Mouse (Mus musculus) megakaryocyte-erythroid progenitor cell, adult 5 weeks (primary cell): ENCODE results near the gene Spin2d. TPM values are rescaled to one million over a fixed set of nuclear protein-coding genes. Genes with fewer than 3 reads are reported as not detected.

Experiments
- polyA plus RNA-seq: library from polyadenylated mRNA; stranded (reverse); fragments of >175 nt; gene quantifications from 2 replicates; pipeline ENCODE4 v1.2.3, GENCODE M21; 2012

Gene Spin2d
- polyA plus RNA-seq, result not detected in 2 replicates

DNA sequence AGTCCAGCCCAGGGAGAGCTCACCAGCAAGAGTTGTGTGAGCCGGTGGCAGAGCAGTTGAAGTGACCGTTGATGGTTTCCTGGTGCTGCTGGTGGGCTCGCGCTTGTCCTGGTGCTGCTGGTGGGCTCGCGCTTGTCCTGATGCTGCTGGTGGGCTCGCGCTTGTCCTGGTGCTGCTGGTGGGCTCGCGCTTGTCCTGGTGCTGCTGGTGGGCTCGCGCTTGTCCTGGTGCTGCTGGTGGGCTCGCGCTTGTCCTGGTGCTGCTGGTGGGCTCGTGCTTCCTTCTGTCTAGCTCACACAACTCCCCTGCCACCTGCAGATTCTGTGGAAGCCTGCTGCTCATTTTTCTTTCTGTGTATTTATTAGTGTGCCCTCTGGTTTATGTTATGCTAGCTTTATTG, at the start of gene Spin2d:
Spin2d (minus strand) TSS at position 101 of the 400 bp plus-strand sequence.

GRCm38 (mm10) chrX:73213819-73214564, 37.2 kb upstream of the Spin2d start, which contains the start of gene Xlr4b:
Gene Xlr4b, plus strand, starts transcription at chrX:73214333.

GRCm38 (mm10) chrX:73191934-73192333, 15.1 kb upstream of the Spin2d start, which contains the start of gene Xlr3b:
Gene Xlr3b, plus strand, starts transcription at chrX:73192207.

DNA sequence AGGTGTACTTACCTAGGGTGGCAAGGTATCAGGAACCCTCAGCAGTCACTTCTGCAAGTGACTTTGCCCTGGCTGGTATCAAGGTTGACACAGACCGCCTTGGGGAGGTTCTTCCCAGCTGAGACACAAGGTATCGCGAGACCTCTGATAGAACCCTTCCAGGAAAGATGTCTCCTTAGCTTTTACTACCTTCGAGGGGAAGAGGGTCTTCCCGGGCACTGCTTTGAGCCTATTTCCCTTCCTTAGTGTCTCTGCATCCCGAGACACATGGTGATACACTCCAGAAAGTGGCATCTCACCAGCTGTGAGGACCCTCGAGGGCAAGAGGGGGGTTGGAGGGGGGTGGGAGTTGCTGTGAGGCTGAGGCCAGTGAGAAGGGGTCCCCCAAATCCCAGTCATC, 27.4 kb downstream of the Spin2d start, which contains the start of gene DXBay18:
DXBay18 (minus strand) TSS at position 101 of the 400 bp plus-strand sequence.

GRCm38 (mm10) chrX:73148496-73148895, 28.3 kb downstream of the Spin2d start, which contains the start of gene Xlr5b:
Gene Xlr5b, plus strand, starts transcription at chrX:73148796.

Other genes starting within 250 kb of the Spin2d start
- gene Zfp185, start 189.7 kb downstream of the Spin2d start, polyA plus RNA-seq, result 0.04 TPM in 1 of 2 replicates, not detected in the other
- gene Pnma5, start 139.9 kb downstream of the Spin2d start, polyA plus RNA-seq, result not detected in 2 replicates
- not detected in 2 replicates for gene Pnma3, start 112.2 kb downstream of the Spin2d start, polyA plus RNA-seq
- gene Xlr4a, start 94.5 kb downstream of the Spin2d start, polyA plus RNA-seq, result 1.5 and 1.6 TPM in 2 replicates
- gene Xlr3a, start 79.9 kb downstream of the Spin2d start, polyA plus RNA-seq, result 0.03 and 0.31 TPM in 2 replicates
- 0.03 and 0.30 TPM in 2 replicates for gene Gm14685, start 59.9 kb downstream of the Spin2d start, polyA plus RNA-seq
- gene Xlr5b, start 28.2 kb downstream of the Spin2d start, polyA plus RNA-seq, result not detected in 2 replicates
- gene DXBay18, start 27.5 kb downstream of the Spin2d start, polyA plus RNA-seq, result not detected in 2 replicates
- gene Xlr3b, start 15.2 kb upstream of the Spin2d start, polyA plus RNA-seq, result 0.12 and 0.24 TPM in 2 replicates
- gene Xlr4b, start 37.3 kb upstream of the Spin2d start, polyA plus RNA-seq, result 1.2 and 1.3 TPM in 2 replicates
- gene F8a, start 51.3 kb upstream of the Spin2d start, polyA plus RNA-seq, result 20.1 and 21.8 TPM in 2 replicates
- 0.97 and 1.8 TPM in 2 replicates for gene Xlr4c, start 66.1 kb upstream of the Spin2d start, polyA plus RNA-seq
- gene Xlr3c, start 88.4 kb upstream of the Spin2d start, polyA plus RNA-seq, result 0.04 TPM in 1 of 2 replicates, not detected in the other
- not detected in 2 replicates for gene Xlr5a, start 116.0 kb upstream of the Spin2d start, polyA plus RNA-seq
- not detected in 2 replicates for gene Xlr5c, start 116.0 kb upstream of the Spin2d start, polyA plus RNA-seq
- gene Gm45015, start 159.9 kb upstream of the Spin2d start, polyA plus RNA-seq, result not detected in 2 replicates
- 2.0 and 3.3 TPM in 2 replicates for gene Zfp275, start 165.6 kb upstream of the Spin2d start, polyA plus RNA-seq
- 0.06 TPM in 1 of 2 replicates, not detected in the other for gene Gm18336, start 221.7 kb upstream of the Spin2d start, polyA plus RNA-seq
- 0.02 TPM in 1 of 2 replicates, not detected in the other for gene Zfp92, start 234.1 kb upstream of the Spin2d start, polyA plus RNA-seq